Mouse (Mus musculus): ENCODE results near the gene Fbxo47. TPM values are rescaled to one million over a fixed set of nuclear protein-coding genes. Genes with fewer than 3 reads are reported as not detected.

The Fbxo47 gene
- total and polyA plus RNA-seq, 3 experiments: 0.73 to 1.2 TPM; not detected in 1

GRCm38 (mm10) chr11:97883918-97884600 lies at the start of gene Fbxo47 (continued):
- no peak for TF ChIP-seq MYC (IDR thresholded peaks at IDR 0.05; ENCODE audit: low read depth, low read length)
- peak; percentile 26 to 74 (median 72); a peak in 5 of 6 replicates for TF ChIP-seq CTCF (IDR thresholded peaks at IDR 0.05 in 2 of 3, conservative IDR thresholded peaks at IDR 0.05 in 1 of 3; ENCODE audit: control insufficient read depth in 1 of 3, insufficient read depth in 1 of 3, low read depth in 2 of 3, low read length in 3 of 3, poor library complexity in 1 of 3, severe bottlenecking in 1 of 3)
- no peak for TF ChIP-seq TAL1 (IDR thresholded peaks at IDR 0.05; ENCODE audit: low read length)
- TF ChIP-seq SIN3A (IDR thresholded peaks at IDR 0.05; ENCODE audit: low read length): peak; percentile 81

- Histone ChIP-seq H3K36me3 (ENCODE audit: control insufficient read depth in 1 of 2, insufficient read depth in 2 of 2, low read length in 2 of 2) (peaks cover 9 to 12% of the 10 kb centered on the region in 2 experiments), H3K27ac (ENCODE audit: control insufficient read depth, low read depth, low read length) (no peak overlapping the region), H3K9me3 (replicated peaks; ENCODE audit: insufficient read depth, low read length) (no peaks in the 10 kb centered on the region), H3K9ac (ENCODE audit: control insufficient read depth, low read depth, low read length, poor library complexity, severe bottlenecking) (no peak overlapping the region), H3K79me2 (ENCODE audit: control insufficient read depth, insufficient read depth, low read length, poor library complexity) (no peaks in the 10 kb centered on the region), H3K4me1 (ENCODE audit: control insufficient read depth in 1 of 2, insufficient read depth in 2 of 2, low read length in 2 of 2) (peaks cover 9% of the 10 kb centered on the region in 2 experiments), H3K27me3 (ENCODE audit: control insufficient read depth in 1 of 2, insufficient read depth in 2 of 2, low read length in 2 of 2) (no peaks in the 10 kb centered on the region), H3K4me3 (ENCODE audit: control insufficient read depth in 1 of 2, insufficient read depth in 1 of 2, low read depth in 2 of 2, low read length in 2 of 2) (no peak overlapping the region)
- DNase-seq (ENCODE audit: low read depth, low spot score): no peak
- TF ChIP-seq ZNF384 (IDR thresholded peaks at IDR 0.05; ENCODE audit: low read depth, low read length) (no peak), CHD2 (IDR thresholded peaks at IDR 0.05; ENCODE audit: low read length) (no peak), ZC3H11A (IDR thresholded peaks at IDR 0.05; ENCODE audit: low read depth, low read length) (no peak), NRF1 (IDR thresholded peaks at IDR 0.05; ENCODE audit: insufficient read depth, low read depth, low read length, poor library complexity, severe bottlenecking) (no peak), JUND (IDR thresholded peaks at IDR 0.05; ENCODE audit: low read depth, low read length) (no peak), MAZ (IDR thresholded peaks at IDR 0.05; ENCODE audit: low read depth, low read length) (no peak), EP300 (IDR thresholded peaks at IDR 0.05; ENCODE audit: low read depth in 1 of 2, low read length in 2 of 2) (no peak), ZMIZ1 (IDR thresholded peaks at IDR 0.05; ENCODE audit: low read depth, low read length) (no peak), POLR2A (IDR thresholded peaks at IDR 0.05; ENCODE audit: control insufficient read depth in 1 of 2, insufficient read depth in 1 of 2, low read depth in 1 of 2, low read length in 2 of 2, poor library complexity in 1 of 2) (no peak), MYC (IDR thresholded peaks at IDR 0.05; ENCODE audit: low read depth, low read length) (no peak), SMC3 (IDR thresholded peaks at IDR 0.05; ENCODE audit: low read depth, low read length) (no peak), CTCF (IDR thresholded peaks at IDR 0.05 in 2 of 3, conservative IDR thresholded peaks at IDR 0.05 in 1 of 3; ENCODE audit: control insufficient read depth in 1 of 3, insufficient read depth in 1 of 3, low read depth in 2 of 3, low read length in 3 of 3, poor library complexity in 1 of 3, severe bottlenecking in 1 of 3) (no peak), GABPA (IDR thresholded peaks at IDR 0.05; ENCODE audit: low read depth, low read length) (no peak), TAL1 (IDR thresholded peaks at IDR 0.05; ENCODE audit: low read length) (no peak), MAX (IDR thresholded peaks at IDR 0.05; ENCODE audit: low read length) (no peak)
These were observed 49.6 kb upstream of the Fbxo47 start for GRCm38 (mm10) chr11:97933553-97933952.

DNA sequence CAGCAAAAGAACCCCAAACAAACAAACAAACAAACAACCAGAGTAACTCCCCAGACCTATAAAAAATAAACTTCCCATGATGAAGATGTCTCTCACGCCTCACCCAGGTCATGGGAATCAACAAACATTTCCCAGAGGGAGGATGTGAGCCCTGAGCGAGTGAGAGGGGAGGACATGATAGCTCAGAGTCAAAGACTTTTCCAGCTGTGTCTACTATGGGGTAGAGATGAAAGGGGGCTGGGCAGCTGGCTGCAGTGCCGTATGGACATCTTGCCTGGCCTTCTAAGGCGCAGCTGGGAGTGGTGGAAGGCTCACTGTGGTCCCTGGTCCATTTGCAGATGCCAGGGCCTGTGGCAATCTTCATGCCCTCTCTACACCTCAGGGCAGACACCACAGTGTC lies 45.0 kb upstream of the Fbxo47 start:
- Histone ChIP-seq H3K9me3 (replicated peaks; ENCODE audit: insufficient read depth, low read length) (no peaks in the 10 kb centered on the region), H3K79me2 (ENCODE audit: control insufficient read depth, insufficient read depth, low read length, poor library complexity) (no peaks in the 10 kb centered on the region), H3K4me3 (ENCODE audit: control insufficient read depth in 1 of 2, insufficient read depth in 1 of 2, low read depth in 2 of 2, low read length in 2 of 2) (no peak overlapping the region), H3K27ac (ENCODE audit: control insufficient read depth, low read depth, low read length) (no peak overlapping the region), H3K36me3 (ENCODE audit: control insufficient read depth in 1 of 2, insufficient read depth in 2 of 2, low read length in 2 of 2) (peaks cover 0 to 6% of the 10 kb centered on the region in 2 experiments; a peak in 2 of 4 replicates), H3K27me3 (ENCODE audit: control insufficient read depth in 1 of 2, insufficient read depth in 2 of 2, low read length in 2 of 2) (no peaks in the 10 kb centered on the region), H3K9ac (ENCODE audit: control insufficient read depth, low read depth, low read length, poor library complexity, severe bottlenecking) (no peak overlapping the region), H3K4me1 (ENCODE audit: control insufficient read depth in 1 of 2, insufficient read depth in 2 of 2, low read length in 2 of 2) (no peaks in the 10 kb centered on the region)
- DNase-seq (ENCODE audit: low read depth, low spot score): no peak
- TF ChIP-seq NRF1 (IDR thresholded peaks at IDR 0.05; ENCODE audit: insufficient read depth, low read depth, low read length, poor library complexity, severe bottlenecking) (no peak), GABPA (IDR thresholded peaks at IDR 0.05; ENCODE audit: low read depth, low read length) (no peak), SIN3A (IDR thresholded peaks at IDR 0.05; ENCODE audit: low read length) (no peak), POLR2A (IDR thresholded peaks at IDR 0.05; ENCODE audit: control insufficient read depth in 1 of 2, insufficient read depth in 1 of 2, low read depth in 1 of 2, low read length in 2 of 2, poor library complexity in 1 of 2) (no peak), ZKSCAN1 (IDR thresholded peaks at IDR 0.05; ENCODE audit: low read depth, low read length) (no peak), MYB (IDR thresholded peaks at IDR 0.05; ENCODE audit: low read depth, low read length) (no peak), ZC3H11A (IDR thresholded peaks at IDR 0.05; ENCODE audit: low read depth, low read length) (no peak), EP300 (IDR thresholded peaks at IDR 0.05; ENCODE audit: low read depth in 1 of 2, low read length in 2 of 2) (no peak), JUND (IDR thresholded peaks at IDR 0.05; ENCODE audit: low read depth, low read length) (no peak), CHD2 (IDR thresholded peaks at IDR 0.05; ENCODE audit: low read length) (no peak), MEF2A (IDR thresholded peaks at IDR 0.05; ENCODE audit: extremely low read depth, insufficient replicate concordance, low read depth, low read length, poor library complexity, severe bottlenecking) (no peak), MAFK (IDR thresholded peaks at IDR 0.05; ENCODE audit: borderline replicate concordance, low read depth, low read length) (no peak), MYC (IDR thresholded peaks at IDR 0.05; ENCODE audit: low read depth, low read length) (no peak), E2F4 (IDR thresholded peaks at IDR 0.05; ENCODE audit: borderline replicate concordance, low read depth, low read length) (no peak), BHLHE40 (IDR thresholded peaks at IDR 0.05; ENCODE audit: borderline replicate concordance, low read depth, low read length) (no peak), GATA1 (IDR thresholded peaks at IDR 0.05; ENCODE audit: low read depth, low read length) (no peak), MAZ (IDR thresholded peaks at IDR 0.05; ENCODE audit: low read depth, low read length) (no peak)

All from MEL (cell line).